Mouse (Mus musculus) liver, adult (tissue): Measurements from ENCODE around the gene Kpna2.
A peak's percentile ranks its signal among the peaks of the same experiment; 100 is the strongest.

Source experiments
- GATA4 ChIP-seq: IDR thresholded peaks from 2 replicates; pipeline ENCODE4 v1.6.1; 2014; ENCODE audit warnings: mild to moderate bottlenecking, low read length; ENCODE audit not compliant: insufficient replicate concordance

Kpna2 gene

DNA sequence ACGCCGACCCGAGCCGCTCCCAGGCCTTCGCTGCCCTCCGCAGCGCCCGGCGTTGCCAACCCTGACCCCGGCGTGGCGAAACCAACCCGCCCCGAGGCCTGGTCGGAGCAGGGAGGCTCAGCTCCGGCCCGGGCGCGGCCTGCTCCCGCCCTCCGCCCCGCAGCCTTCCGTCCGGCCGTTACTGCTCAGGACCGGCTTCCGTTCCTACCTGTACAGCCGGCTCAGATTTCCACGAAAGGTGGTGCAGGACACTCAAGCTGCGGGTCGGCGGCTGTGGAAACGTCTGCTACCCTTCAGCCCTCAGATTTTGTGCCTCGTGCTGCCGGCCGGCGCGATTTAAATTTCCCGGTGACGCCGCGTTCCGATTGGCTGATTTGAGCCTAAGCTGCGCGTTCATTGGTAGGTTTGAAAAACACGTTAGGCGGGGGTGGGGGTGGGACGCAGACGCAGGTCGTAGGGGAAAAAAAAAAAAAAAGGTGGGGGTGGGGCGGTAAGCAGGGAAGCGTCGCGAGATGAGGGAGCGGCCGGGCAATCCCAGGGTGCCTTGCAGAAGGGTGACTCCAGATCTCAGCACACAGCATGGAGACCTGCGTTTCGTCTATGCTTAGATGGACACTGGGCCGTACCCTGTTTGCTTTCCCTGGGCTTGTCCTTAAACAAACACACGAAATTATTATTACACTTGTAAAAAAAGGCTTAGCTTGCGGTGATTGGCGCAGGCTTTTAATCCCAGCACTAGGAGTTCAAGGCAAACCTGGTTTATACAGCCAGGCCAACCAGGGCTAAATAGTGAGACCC lies at the start of gene Kpna2:
Kpna2 (minus strand) TSS at position 391 of the 798 bp plus-strand sequence.
- TF ChIP-seq GATA4, result no peak

DNA sequence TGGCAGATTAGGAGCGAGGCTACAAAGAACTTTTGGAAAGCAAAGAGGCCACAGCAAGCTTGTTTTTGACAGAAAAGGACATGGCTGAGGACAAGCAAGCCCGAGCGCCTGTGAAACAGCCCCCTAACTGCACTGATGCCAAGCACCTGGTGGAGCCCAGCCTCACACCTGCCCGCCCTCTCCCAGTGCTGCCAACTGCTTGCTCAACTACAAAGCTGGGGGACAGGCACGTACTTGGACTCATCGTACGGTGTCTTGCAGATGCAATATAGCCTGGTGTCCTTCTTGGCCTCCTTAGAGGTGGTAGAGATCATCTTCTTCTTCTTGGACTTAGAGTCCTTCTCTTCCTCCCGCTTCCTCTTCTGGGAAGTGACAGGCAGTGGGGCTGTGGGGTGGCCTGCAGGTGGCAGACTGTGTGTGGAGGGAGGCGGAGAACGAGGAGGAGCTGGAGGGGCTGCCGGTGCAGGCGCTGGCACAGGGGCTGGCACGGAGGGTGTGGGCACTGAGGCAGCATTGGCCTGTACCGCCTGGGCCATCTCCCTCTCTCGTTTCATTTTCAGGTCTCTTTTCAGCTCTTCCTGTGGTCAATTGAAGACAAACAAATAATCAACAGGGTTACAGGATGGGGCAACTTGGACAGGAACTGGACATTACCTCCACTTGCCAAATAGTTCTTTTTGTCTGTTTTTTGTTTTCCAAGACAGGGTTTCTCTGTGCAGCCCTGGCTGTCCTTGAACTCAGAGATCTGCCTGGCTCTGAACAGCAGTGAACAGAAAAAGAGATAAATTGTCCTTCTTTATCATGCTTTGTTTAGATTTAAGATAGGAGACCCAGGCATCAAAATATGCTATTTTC lies 47.7 kb upstream of the Kpna2 start:
- TF ChIP-seq GATA4, result no peak

GRCm38 (mm10) chr11:107045546-107045945 lies 46.2 kb upstream of the Kpna2 start:
- no peak for TF ChIP-seq GATA4

DNA sequence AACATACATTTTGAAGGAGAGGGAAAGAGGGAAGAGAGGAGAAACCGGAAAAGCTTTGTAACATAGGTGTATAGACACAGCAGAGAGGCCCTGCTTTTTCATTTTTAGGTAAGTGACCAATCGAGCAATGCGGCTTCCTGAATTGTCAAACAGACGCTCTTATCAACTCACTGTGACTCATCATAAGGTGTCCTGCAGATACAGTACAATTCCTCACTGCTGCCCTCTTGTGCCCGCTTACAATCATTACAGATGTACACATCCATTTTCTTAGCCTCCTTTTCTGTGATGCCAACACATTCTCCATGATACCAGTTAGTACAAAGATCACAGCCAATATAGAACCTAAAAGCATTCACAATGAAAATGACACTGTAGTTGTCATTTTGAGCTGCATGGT lies 45.0 kb upstream of the Kpna2 start:
- peak; percentile 85; the same call in 1 of the 2 replicates for TF ChIP-seq GATA4

GRCm38 (mm10) chr11:107043361-107043760 lies 44.0 kb upstream of the Kpna2 start:
- no peak for TF ChIP-seq GATA4

- no peak for TF ChIP-seq GATA4
Observed at GRCm38 (mm10) chr11:107041396-107041795, 42.1 kb upstream of the Kpna2 start.

- no peak for TF ChIP-seq GATA4
Observed at GRCm38 (mm10) chr11:107039417-107039816, 40.1 kb upstream of the Kpna2 start.

DNA sequence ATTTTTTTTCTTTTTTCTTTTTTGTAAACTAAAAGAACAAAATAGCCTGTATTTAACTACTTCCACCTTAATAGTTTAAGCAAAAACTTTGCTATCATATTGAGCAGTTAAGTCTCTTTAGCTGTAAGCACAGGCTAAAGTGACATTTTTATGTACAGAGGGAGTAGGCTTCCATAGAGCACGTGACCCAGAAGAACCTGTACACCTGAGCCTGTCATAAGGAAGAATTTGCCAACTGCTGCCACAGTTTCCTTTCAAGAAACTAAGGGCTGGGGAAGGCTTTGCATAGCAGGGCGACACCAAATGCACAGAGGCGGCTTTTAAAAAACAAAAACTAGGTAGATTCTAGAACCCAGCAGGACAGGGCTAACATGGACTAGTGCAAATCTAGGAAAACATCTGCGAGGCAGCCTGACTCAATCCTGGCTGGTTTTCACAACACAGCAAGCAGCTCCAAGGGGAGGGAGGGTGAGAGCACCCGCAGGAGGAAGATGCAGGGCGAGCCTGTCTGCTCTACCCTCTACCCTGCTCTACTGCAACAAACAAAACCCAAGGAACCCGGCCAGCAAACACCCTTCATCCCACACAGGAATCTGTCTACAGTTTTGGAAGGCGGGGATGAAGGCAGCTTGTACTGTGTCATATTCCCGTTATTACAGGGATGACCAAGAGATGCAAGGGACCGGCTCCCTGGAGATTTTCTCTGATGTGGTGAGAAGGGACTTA lies 34.9 kb upstream of the Kpna2 start:
- no peak for TF ChIP-seq GATA4

GRCm38 (mm10) chr11:107031635-107032034 lies 32.3 kb upstream of the Kpna2 start:
- TF ChIP-seq GATA4, result no peak

DNA sequence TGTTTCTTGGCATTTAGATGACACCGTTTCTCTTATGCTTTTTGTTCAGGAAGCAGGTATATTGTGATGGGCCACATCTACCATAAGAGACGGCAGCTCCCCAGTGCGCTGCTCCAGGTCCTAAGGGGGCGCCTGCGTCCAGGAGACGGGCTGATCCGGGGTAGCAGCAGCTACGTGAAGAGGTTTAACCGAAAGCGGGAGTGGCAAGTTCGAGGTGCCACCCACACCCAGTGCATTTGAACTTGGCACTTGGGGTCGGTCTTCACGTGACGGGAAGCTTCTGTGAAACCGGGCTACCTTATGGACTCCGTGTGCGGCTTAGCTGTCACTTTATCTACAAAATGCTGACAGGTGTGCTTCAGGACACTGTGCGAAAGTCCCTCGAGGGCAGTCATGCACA lies 30.2 kb upstream of the Kpna2 start:
- TF ChIP-seq GATA4, result no peak

- TF ChIP-seq GATA4, result no peak
Observed at GRCm38 (mm10) chr11:107028754-107029153, 29.4 kb upstream of the Kpna2 start.

- TF ChIP-seq GATA4, result no peak
Observed at GRCm38 (mm10) chr11:107028275-107028618, 28.9 kb upstream of the Kpna2 start.

DNA sequence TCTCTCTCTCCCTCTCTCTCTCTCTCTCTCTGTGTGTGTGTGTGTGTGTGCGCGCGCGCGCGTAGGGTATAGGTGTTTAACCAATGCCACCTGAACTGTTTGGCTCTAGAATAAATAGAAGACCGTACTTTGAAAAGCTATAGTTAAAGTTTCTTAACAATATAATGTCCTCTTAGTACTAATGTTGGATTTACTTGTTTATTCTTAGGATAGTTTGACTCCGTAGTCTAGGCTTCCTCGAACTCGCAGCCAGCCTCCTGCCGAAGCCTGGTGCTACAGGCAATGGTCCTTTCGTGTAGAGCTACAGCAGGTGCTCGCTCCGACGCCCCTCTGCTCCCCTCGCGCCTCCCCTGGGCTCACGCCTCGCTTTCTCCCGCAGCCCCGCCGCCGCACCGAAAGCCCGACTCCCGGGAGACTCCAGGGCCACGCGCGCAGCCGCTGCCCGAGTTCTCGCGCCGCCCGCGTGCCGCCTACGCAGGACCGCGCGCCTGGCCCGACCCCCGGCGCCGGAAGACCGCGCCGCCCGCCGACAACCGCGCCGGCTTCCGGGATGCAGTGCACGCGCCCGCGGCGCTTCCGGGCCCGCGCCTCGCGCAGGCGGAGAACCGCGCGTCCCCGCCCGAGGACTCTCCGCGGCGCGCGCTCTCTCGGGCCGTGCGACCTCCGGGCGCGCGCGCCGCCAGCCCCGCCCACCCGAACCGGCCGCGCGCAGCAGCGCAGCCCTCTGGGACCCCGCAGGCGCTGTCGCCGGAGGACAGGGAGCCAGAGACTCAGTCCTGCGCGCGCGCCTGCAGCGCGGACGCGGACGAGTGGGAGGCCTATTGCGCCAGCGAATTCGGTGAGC lies 28.3 kb upstream of the Kpna2 start:
- TF ChIP-seq GATA4, result no peak

GRCm38 (mm10) chr11:107026554-107027430 lies 27.5 kb upstream of the Kpna2 start:
- no peak for TF ChIP-seq GATA4
